Mouse (Mus musculus) liver, adult 2 months (tissue): ENCODE data around the gene A630076J17Rik.

ENCODE experiments used
- CTCF ChIP-seq: fragments of 200-500 bp; IDR thresholded peaks from 2 replicates; pipeline ENCODE4 v1.5.1; 2011; ENCODE audit warnings: low read depth, low read length, control low read depth
- POLR2A ChIP-seq: fragments of 200-500 bp; IDR thresholded peaks from 2 replicates; pipeline ENCODE4 v1.6.1; 2011; ENCODE audit warnings: low read length, control low read depth; ENCODE audit not compliant: insufficient read depth; ENCODE audit errors: extremely low read depth

- no peak for TF ChIP-seq CTCF
- TF ChIP-seq POLR2A: no peak
Measured at GRCm38 (mm10) chr3:107207625-107208253, 22.7 kb upstream of the A630076J17Rik start.
